Mouse (Mus musculus) spleen, adult 18-20 months (tissue): ENCODE measurements around the gene Id4.

ENCODE experiments used
- DNase-seq, 2 experiments: peaks; one replicate each; pipeline ENCODE4 v3.0.0; 2022; ENCODE audit warnings: mixed read lengths in 2 of 2

Id4 gene

DNA sequence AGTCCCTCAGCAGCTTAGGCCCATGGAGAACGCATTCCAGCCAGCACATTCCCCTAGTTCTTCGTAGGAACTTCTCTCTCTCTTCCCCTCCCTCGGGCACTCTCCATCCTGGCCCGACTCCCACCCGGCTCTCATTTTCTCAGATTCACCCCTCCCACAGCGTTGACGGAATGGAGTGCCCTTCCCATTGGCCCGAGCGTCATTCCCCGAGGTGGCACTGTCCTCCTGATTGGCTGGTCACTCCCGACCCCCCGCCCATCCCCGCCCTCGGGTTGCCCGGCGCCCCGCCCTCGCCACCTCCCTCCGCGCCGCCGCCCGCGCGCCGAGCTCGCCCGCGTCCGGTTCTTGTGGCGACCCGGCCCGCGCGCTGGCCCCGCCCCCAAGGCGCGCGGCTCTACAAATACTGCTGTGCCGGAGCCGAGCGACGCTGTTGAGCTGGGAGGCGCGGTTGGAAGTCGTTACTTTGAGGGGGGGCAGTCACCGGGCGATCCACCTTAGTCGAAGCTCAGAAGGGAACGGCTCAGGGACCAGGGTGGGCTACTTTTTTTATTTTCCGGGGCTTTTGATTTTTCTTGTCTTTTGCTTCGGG, at the start of gene Id4:
Gene Id4 (plus strand): TSS at position 539 of the 589 bp plus-strand sequence.
- peak; percentile 31 to 39 for DNase-seq

DNA sequence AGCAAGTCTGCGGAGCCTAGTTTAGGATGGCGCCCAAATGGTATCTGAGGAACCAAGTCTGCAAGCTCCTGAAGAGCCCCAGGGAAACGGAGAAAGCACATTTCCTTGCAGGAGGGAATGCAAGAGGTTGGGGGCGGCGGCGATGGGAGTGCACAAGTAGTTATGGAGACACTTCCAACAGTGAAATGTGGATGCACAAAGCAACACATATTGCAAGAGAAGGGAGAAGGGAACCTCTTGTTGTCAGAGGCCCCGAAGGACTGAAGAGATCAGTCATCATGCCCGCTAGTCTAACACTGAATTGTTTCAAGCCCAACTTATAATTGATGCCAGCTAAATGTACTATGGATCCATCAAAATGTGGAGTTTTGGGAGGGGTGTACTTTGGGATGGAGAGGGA, 33.9 kb upstream of the Id4 start:
- no peak for DNase-seq

DNA sequence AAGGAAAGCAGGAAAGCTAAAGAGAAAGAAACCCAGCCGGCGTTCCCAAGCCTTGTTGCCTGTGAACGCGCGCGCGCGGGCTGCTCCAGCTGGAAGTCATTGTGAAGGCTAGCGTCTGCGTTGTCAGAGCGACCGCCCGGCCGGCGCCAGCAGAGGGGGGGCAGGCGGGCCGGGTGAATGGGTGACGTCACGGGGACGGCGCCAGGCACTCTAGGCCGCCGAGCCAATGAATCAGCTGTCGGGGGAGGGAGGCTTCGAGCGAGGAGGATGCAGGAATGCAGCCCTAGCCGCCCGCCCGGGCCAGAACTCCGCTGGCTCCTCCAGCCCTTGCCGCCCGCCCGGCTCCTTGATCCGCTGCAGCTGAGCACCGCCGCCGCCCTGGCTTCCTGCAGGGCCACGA, 33.3 kb upstream of the Id4 start:
- DNase-seq: peak; percentile 42 to 49

DNA sequence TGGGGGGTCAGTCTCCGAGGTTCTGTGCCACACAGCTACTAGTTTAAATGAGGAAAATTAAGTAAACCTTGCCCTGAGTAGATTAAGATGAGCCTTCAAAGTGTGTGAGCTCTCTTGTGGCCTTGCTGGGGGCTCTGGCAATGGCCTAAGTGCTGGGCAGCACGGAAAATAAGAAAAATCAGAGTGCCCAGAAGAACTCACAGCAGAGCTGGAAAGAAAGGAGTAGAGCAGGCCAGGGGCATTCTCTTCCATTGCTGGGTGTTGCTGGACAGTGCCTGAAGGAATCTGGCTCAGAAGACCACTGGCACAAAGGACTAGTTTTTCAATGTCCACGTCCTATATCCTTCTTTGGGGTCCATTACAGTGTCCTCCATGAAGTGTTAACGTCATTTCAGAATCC, 32.9 kb upstream of the Id4 start:
- no peak for DNase-seq

DNA sequence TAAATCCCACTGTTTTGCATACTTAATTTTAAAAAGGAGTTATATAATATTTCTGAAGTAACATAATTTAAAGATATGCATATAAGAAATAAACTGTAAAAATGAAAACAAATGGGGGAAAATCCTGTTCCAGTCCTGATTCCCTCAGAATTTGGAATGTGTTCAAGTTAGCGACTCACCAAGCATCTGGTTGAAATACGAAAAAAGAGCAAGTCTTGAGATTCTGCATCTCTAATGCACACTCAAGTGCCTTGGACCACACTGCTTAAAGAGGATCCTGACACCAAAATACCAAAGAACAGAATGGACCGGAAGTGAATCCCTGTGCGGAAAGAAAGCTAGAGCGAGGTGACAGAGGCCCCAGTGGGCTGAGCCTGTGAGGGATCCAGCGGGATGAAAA, 30.0 kb upstream of the Id4 start:
- no peak for DNase-seq

DNA sequence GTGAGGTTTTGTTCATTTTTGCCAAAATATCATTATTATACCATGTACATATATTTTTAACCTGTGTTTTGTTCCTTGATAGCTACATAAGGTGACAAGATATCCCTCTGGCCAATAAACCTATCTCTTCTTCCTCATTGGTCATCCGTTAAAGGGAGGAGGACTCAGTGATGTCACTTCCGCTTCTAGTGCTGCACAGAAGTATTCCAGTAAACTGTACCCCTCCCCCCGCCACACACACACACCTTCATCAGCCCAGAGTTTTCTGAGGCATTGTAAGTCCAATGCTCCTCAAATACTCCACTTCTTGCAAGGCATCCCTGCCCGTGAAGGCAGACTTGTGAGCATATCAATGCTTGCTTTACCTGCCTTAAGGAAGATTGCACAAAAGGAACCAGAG, 24.6 kb upstream of the Id4 start:
- DNase-seq: no peak

DNA sequence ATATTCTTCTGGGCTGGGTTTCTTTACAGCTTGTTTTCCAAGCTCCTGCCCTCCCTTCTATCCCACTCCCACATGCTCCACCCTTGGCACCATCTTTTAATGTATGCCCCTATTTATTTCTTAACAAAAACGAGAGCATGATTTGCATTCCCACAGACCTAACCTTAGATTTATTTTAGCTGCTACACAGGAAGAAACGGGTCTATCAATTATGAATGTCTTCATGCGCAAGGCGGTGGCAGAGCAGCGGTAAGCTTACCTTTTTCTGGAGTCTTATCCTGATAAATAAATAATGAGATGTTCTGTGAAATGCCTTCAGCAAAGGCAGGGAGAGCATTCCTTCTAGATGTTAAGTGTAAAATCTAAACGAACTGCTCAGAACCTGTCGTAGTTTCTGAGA, 24.2 kb upstream of the Id4 start:
- no peak for DNase-seq

DNA sequence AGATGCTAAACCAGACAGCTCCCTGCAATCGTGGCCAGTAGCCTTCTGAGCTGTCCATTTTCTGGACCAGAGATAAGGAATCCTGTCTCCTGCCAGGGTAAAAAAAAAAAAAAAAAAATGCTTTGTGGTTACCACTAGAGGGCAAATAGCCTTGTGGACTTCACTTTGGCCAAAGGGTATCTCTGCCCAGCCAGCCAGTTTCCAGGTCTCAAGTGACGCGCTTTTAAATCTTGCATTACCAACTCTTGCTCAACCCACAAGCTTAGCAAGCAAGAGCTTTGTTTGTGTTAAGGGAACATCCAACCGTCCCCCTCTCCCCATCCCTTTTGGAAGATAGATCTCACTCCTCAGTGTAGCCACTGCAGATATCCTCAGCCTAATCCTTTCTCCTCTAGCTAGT, 23.5 kb upstream of the Id4 start:
- DNase-seq: no peak

DNA sequence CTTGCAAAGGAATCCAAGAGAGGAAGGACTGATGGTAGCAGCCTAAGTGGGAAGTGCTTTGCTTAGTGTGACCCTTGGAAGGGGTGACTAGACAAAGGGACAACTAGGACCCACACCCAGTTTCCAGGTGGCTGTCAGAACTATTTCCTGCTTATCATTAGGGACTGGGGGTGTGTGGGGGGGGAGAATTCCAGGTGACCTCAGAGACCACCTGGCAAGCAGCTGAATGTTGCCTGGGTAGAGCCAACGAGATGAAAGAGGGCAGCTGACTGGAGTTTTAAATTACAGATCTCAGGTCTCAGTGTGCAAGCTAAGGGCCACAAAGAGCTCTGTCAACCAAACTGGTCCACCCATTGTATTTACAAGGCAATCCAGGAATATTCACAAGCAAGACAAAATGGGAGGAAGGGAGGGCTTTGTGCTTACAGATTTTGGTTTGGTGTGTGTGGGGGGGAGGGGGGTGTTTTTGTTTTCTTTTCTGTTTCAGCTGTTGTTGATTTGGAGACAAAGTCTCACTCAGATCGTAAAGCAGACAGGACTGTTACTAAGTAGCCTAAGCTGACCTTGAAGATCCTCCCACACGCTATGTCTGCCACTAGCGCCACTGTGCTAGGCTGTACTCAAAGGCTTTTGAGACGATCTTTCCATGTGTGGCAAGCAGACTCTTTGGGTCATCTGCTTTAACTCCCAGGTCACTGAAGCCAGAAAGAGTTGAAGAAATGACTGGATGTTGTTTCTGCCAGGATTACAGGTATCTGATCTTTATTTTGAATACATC, 15.6 kb upstream of the Id4 start:
- no peak for DNase-seq

DNA sequence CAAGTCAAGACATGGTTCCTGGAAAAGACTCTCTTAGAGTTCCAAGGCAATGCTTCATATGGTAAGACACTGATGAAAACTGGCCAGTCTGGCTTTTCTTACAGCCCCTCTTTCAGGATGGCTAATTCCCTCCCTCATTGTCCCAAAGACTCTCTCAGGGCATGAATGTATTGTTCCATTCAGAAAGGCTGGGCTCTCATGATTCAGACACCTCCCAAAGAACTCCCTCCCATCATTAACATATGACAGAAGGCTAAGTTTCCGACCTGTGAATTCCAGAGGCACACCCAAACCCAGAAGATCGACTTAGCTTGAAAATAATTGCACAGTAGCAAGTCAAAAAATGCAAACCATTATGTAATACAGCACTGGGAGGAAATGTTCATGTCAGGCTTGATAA, 8.5 kb upstream of the Id4 start:
- no peak for DNase-seq

DNA sequence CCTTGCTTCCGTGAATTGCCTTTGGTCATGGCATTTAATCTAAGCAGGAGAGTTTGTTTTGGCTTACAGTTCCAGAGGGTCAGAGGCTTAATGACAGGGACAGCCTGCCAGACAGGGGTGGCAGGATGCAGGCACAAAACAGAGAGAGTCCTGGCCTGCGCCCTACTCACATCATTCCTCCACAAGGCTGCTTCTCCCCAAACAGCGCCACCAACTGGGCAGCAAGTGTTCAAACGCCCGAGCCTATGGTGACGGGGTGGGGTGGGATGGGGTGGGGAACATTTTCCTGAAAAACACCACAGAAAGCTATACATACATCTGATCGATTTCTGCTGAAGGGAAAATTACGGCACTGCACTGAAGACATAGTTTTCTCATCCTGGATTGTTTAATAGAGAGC, 6.0 kb upstream of the Id4 start:
- DNase-seq: no peak

DNA sequence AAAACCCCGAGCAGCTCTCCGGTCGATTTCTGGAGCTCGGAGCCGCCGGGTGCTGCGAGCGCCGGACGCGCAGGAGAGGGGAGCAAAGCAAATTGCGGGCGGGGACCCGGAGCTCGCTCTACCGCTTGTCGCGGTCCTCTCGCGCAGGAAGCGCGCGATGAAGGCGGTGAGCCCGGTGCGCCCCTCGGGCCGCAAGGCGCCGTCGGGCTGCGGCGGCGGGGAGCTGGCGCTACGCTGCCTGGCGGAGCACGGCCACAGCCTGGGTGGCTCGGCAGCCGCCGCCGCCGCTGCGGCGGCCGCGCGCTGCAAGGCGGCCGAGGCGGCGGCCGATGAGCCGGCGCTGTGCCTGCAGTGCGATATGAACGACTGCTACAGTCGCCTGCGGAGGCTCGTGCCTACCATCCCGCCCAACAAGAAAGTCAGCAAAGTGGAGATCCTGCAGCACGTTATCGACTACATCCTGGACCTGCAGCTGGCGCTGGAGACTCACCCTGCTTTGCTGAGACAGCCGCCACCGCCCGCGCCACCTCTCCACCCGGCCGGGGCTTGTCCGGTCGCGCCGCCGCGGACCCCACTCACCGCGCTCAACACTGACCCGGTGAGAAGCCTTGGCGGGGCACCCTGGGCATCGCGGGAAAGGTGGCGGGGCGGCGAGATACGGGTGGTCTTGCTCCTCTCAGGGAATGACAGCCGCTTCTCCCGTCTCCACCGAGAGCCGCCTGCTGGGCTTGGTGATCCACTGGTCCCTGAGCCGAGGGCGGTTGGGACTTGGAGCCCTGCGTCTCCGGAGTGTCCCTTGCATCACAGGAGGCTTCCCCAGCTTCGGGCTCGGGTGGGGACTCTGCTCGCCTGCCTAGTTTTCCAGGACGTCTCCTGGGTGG, 553 bp downstream of the Id4 start:
- DNase-seq: no peak

DNA sequence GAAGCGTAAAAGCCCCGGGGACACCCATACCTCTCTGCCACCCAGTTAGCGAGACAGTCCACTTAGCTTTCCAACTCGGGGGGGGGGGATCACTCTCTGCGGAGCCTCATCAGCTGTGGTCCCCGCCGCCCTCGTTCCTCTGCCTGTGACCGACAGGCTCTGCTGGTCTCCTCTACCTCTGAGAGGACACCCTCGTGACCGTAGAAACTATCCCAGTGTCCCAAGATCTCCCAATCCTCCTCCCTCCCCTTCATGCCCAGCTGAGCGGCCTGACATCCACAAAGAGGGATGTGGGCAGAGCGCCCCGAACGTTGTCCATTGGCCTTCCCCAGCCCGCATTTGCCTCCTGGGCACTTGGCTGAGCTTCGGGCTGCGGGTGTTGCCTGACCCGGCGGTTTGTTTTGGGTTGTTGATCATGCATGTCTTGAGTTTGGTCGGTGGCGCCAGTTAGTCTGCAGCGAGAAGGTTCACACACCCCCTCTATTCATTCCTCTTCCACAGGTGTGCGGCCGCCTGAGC, 1.5 kb downstream of the Id4 start:
- no peak for DNase-seq

DNA sequence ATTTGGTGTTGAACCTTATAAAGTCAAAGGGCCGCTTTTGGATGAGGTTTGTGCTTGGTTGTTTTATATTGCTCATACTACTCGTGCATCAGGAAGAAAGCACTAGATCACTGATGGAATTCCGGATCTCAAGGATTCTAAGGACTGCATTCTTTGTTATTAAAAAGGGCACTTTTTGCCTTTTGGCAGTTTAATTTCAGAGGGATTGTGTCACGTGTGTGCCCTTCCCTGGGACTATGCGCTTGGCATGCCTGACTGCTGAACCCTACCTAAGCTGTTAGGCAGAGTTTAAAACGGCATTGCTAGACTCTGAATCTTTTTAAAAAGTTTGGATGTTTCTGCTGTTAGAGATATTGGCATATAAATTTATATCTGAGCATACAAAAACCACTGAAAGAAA, 4.0 kb downstream of the Id4 start:
- DNase-seq: no peak

DNA sequence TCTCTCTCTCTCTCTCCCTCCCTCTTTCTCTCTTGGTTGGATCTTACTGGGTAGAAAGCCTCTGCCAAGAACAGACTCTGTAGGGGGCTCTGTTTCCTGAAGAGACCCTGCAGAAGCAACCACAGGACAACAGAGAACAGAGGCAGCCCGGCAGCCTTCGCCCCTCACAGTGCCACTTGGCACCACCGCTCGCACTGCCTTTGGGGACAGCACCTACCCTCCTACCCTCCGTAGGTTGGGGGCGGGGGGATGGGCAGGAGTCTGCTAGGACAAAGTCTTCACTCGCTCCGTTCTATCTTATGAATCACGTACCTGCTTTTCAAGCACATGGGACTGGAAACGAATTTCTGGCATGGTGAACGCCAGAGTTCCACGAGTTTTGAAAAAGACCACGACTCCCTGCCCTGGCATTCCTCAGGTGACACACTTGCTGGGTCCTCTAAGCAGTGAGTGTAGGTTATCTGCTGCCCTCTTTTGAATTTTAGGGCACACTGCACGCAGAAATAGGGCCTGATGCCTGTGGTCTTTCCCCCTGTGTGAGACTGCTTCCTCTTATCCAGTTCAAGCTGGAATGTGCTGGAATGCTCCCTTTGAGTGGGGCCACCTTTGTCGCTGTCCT, 12.5 kb downstream of the Id4 start:
- no peak for DNase-seq

DNA sequence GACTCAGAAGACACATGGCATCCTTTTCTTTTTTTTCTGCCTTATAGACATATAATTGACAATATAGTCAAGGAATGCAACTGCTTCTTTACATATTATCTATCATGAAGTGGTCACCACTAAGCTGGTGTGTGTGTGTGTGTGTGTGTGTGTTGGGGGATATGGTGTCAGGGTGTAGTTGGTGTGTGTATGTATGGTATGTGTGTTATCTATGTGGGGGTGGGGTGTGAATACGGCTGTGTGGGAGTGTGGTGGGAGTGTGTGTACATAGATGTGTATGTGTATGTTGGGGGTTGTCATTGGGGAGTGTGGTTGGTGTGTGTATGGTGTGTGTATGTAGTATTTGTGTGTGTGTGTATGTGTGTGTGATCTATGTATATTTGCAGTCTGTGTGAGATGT, 13.1 kb downstream of the Id4 start:
- DNase-seq: no peak

DNA sequence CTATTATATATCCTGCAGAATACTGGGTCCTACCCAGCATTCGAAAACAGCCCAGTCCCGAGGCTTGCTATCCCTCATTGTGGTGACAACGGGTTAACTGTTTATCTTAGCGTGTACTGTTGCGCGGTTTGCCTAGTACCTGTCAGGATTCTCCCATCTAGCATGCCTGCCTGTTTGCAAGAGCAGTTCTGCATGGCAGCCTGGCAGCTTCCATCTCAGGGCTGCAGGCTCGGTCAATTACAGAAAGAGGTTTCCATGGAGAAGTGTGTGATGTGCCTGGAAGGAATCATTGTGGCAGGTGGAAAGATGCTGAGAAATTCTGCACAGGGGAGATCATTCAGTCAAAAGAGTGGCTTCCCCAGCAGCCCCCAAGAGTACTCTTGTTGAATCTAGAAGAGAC, 16.0 kb downstream of the Id4 start:
- DNase-seq: no peak

DNA sequence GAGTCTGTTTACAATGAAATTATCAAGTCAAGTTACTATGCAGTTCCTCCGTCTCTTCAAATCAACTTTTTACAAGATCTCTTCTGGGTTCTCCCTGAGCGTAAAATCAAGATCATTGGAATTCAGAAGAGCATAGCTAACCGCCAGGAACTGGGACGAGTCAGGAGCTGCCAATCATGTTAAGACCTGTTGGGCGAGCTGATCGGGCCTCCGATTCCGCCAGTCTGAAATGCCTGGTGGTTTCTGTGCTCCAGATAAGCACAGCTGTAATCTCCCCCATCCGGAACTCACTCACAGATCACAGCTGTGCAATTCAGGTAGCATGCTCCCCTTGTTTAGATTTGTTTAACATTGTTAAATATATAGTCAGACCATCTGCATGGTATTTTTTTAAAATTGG, 23.4 kb downstream of the Id4 start:
- DNase-seq: no peak

DNA sequence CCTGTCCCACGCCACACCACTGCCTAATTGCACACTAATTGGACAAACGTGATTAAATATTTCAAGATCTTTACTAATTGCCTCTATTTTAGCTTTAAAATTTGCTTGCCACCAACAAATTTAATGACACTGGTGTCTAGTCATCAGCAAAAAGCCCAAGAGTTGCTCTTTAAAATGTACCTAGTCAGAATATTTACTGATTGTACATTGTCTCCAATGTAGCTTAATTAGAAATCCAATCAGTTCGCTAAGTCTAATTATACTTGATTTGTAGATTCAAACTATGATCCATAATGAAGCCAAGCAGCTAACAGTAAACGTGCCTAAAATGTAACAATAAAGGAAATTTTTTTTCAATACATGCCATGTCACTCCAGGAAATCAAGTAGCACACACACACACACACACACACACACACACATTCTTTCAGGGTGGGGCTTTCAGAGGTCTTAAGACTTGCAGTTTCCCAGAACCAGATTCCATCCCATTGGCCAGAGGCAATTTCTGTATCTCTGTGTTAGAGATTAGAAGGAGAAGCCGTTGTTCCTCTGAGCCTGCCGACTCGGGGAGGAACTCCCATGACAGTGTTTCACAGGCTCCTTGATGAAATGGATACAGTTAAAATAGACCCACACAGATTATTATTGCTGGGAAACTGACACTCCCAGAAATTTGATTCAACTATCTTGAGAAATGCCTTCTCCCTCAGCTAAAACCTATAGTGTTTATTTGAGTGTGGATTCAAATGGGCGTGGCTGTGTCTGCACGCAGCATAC, 24.1 kb downstream of the Id4 start:
- no peak for DNase-seq

DNA sequence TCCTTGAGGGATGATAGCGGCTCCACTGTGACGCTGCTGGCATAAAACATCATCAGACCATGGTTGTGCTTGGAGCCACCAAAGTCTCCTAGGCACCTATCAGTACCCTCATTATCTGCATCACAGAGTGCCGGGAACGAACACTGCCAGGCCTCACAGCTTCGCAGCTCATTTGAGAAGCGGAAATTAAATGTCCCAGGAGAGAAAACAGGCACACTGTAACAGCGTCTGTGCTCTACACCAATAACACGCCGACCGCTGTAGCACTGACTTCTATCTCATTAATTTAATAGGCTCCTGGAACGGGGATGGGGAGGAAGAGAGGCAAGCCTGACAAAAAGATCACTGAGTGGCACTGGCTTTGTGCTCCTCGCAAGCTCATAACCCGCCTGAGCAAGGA, 29.4 kb downstream of the Id4 start:
- DNase-seq: no peak

DNA sequence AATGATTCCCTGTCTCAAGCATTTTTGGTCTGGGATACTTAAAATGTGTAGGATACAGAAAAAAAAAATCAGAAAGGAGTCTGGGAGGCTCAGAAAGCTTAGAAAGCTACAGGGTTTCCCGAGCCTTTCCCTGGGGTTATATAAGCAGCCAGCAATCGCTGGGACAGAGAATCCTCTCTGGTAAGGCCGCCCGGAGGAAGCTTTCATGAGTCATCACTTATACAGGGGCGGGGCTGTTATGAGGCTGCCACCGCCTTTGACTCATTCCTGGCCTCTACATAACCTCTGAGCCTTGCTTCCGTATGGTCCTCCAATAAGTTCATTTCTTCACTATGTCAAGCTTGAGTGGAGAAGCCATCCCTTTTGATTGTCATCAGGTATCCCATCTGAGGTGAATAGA, 53.5 kb downstream of the Id4 start:
- DNase-seq: no peak
